Mouse (Mus musculus): ENCODE measurements around the gene Cpa4. TPM values are rescaled to one million over a fixed set of nuclear protein-coding genes. Genes with fewer than 3 reads are reported as not detected.

Cpa4 gene
- 0.05 and 0.20 TPM in 2 replicates for polyA plus RNA-seq (2021; fragmentation: Nextera tagmentation)
- long read RNA-seq, experiment 1, result 0 reads
- long read RNA-seq, experiment 2, partial matches to known transcripts, result 0 of 1 reads
- long read RNA-seq, experiment 2, other reads (novel, unspliced or antisense), result 1 of 1 reads

GRCm38 (mm10) chr6:30568069-30568468 lies at the start of gene Cpa4:
Cpa4 (plus strand) TSS chr6:30568369.

DNA sequence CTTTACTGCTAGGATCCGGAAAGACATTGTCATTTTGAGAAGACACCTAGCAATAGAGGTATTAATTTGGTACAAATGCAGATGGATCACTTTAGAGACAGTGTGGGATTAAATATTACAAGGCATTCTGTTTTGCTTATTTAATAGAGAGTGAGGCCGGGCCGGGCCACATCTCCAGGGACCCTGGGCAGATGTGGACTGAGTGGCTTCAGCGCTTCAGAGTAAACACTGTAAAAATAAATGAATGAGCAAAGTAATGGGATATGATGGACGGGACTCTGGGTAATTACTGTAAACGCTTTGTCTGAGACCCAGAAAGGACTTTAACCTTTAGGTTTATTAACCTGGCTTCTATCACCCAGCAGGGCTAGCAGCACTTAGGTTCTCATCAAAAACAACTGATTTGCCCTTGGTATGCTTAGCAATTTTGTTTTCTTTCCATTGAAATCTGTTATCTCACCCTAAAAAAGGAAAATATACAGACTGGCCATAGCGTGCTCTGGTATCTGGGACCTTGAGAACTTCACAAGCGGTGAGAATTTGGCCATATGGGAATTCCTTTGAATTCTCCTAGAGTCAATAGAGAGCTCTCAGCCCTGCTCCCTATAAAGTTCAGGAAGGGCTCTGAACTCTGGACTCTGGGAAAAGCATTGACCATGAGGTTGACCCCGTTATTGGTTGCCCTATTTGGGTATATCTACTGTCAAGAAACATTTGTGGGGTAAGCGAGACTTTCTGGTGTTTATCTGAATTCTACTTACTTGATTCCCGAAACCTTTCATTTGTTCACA lies 27.0 kb upstream of the Cpa4 start, which contains the start of gene Cpa2:
TSS of gene Cpa2 (plus strand) at position 574 of the 791 bp plus-strand sequence.

DNA sequence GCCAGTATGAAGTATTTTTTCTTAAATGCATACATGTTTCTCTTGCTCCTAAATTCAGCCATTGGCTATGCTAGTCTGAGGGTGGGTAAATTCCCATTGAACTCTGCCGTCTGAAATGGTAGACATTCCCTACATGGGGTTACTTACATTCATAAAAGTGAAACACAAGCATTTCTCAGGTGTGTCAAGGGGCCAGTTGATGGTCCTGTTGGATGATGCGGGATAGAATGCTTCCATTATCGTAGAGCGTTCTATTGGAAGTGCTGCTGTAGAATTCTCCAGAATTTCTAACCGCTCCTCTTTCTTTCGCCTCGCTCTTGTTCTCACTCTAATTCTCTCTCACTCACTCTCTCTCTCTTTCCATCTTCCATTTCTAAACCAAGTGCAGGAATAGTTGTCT lies 42.5 kb downstream of the Cpa4 start, which contains the start of gene Cpa5:
TSS of gene Cpa5 (plus strand) at position 301 of the 400 bp plus-strand sequence.

GRCm38 (mm10) chr6:30638674-30639268 lies 70.6 kb downstream of the Cpa4 start, which contains the start of gene Cpa1:
Cpa1 (plus strand) TSS chr6:30639218.

Other genes with a start within 250 kb of the Cpa4 start
- 36.8 and 38.8 TPM in 2 replicates for gene Zc3hc1, start 177.3 kb upstream of the Cpa4 start, polyA plus RNA-seq (2021; fragmentation: Nextera tagmentation)
- 4.5 and 5.0 TPM in 2 replicates for gene Klhdc10, start 166.5 kb upstream of the Cpa4 start, polyA plus RNA-seq (2021; fragmentation: Nextera tagmentation)
- gene Tmem209, start 58.6 kb upstream of the Cpa4 start, polyA plus RNA-seq (2021; fragmentation: Nextera tagmentation), result 39.8 and 44.5 TPM in 2 replicates
- gene Ssmem1, start 58.5 kb upstream of the Cpa4 start, polyA plus RNA-seq (2021; fragmentation: Nextera tagmentation), result 0.16 TPM in 1 of 2 replicates, not detected in the other
- 3.0 and 5.8 TPM in 2 replicates for gene Cpa2, start 26.8 kb upstream of the Cpa4 start, polyA plus RNA-seq (2021; fragmentation: Nextera tagmentation)
- gene Cpa5, start 42.6 kb downstream of the Cpa4 start, polyA plus RNA-seq (2021; fragmentation: Nextera tagmentation), result not detected in 2 replicates
- not detected in 2 replicates for gene Cpa1, start 70.8 kb downstream of the Cpa4 start, polyA plus RNA-seq (2021; fragmentation: Nextera tagmentation)
- gene Cep41, start 125.4 kb downstream of the Cpa4 start, polyA plus RNA-seq (2021; fragmentation: Nextera tagmentation), result 5.4 and 6.1 TPM in 2 replicates
- gene Mest, start 155.2 kb downstream of the Cpa4 start, polyA plus RNA-seq (2021; fragmentation: Nextera tagmentation), result 49.3 and 57.1 TPM in 2 replicates

Measured in layer of hippocampus, adult 6 months (tissue).